Mouse (Mus musculus) brown adipose tissue, adult 24 weeks (tissue): Measurements from ENCODE around the gene Fnbp1l. TPM values are rescaled to one million over a fixed set of nuclear protein-coding genes. Genes with fewer than 3 reads are reported as not detected.
A peak's percentile ranks its signal among the peaks of the same experiment; 100 is the strongest.

Experiments used
- H3K27ac ChIP-seq: fragments of 200-500 bp; replicated peaks from 2 replicates; pipeline ENCODE4 v1.5.1; 2012; ENCODE audit warnings: low read depth, mild to moderate bottlenecking, low read length
- H3K4me1 ChIP-seq: fragments of 200-500 bp; 2 replicates; pipeline ENCODE4 v1.6.1; 2012; ENCODE audit warnings: low read length, mixed read lengths; ENCODE audit not compliant: control insufficient read depth, insufficient read depth, insufficient read length
- H3K4me3 ChIP-seq: fragments of 200-500 bp; 2 replicates; pipeline ENCODE4 v1.5.1; 2012; ENCODE audit warnings: low read depth, mild to moderate bottlenecking, low read length, moderate library complexity; ENCODE audit not compliant: insufficient read depth
- polyA plus RNA-seq: library from polyadenylated mRNA; stranded (reverse); fragments of >200 nt; gene quantifications from 2 replicates; pipeline ENCODE4 v1.2.4, GENCODE M21; 2012; ENCODE audit not compliant: missing spikeins, insufficient read depth, insufficient read length

Fnbp1l gene
- polyA plus RNA-seq, 1 experiment = 9.3 TPM

DNA sequence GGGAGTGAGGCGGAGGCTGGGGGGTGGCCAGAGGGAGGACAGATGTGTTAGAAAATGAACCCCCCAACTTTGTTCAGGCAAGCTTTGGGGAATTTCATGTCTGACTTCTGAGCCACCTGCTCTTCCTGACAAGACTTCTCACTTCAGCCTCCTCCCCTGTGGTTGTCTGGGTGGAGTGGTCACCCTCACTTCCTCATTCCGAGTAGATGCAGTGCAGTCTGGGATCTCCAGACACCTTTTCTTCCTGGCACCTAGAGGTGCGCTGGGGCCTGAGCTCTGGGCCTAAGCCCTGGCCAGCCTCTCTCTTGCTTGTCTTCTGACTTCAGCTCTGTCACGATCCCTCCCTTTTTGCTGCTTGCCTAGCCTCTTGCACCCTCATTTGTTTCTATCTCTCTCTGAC lies 98.6 kb downstream of the Fnbp1l start:
- H3K27ac ChIP-seq = no peak overlapping the region
- no peaks in the 10 kb centered on the region for H3K4me1 ChIP-seq
- no peak overlapping the region for H3K4me3 ChIP-seq

DNA sequence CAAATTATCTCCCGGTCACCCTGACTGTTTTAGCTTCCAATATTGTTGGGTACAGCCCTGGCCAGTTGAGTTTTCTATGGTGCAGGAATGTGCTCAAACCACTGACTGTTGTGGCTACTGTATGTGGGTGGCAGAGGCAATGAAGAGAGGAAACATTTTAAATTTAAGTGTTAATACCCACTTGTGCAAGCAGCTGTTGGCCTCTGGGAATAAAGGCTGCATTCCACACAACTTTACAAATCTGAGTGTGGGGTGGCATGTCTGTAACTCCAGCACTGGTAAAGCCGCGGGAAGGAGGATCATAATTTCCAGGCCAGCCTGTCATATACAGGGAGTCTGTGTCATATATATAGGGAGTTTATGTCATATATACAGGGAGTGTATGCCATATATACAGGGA lies 99.2 kb downstream of the Fnbp1l start:
- Histone ChIP-seq H3K4me3 (no peak overlapping the region), H3K4me1 (no peaks in the 10 kb centered on the region), H3K27ac (no peak overlapping the region)

DNA sequence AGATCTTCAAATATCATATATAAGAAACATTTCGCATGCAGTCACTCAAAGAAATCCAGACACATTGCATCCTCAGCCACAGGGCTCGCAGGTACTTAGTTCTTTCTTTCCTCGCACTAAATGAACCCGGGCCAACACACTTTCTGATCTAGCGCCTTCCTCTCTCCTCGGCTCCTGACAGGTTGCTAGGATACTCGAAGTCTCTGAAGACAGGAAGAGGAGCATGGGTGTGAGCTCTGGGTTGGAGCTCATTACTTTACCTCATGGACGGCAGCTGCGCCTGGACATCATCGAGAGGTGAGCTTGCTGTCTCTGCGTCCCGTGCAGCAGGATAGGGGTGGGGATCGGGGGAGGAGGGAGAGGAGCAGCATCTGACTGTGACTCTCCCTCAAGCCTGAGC lies 100.4 kb downstream of the Fnbp1l start:
- Histone ChIP-seq H3K4me1 (no peaks in the 10 kb centered on the region), H3K27ac (no peak overlapping the region), H3K4me3 (no peak overlapping the region)

DNA sequence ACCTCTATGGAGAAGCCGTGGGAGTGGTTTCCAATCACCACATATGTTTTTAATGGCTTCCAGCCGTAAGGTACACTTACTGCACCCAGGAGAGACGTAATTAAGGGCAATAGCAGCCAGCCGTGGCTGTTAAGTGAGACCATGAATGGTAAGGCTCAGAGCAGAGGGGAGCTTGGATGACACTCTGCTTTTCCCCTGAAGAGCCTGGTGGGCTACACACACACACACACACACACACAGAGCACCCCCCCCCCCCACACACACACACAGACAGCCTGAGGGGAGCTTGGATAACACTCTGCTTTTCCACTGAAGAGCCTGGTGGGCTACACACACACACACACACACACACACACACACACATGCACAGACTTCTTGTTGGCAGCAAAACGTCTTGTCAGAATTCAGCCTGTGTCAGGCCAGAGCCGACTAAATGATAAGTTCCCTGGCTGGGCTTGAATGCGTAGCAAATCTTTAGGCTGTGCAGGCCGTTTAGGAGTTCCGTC lies 101.2 kb downstream of the Fnbp1l start:
- Histone ChIP-seq H3K4me1 (no peaks in the 10 kb centered on the region), H3K27ac (no peak overlapping the region), H3K4me3 (no peak overlapping the region)

DNA sequence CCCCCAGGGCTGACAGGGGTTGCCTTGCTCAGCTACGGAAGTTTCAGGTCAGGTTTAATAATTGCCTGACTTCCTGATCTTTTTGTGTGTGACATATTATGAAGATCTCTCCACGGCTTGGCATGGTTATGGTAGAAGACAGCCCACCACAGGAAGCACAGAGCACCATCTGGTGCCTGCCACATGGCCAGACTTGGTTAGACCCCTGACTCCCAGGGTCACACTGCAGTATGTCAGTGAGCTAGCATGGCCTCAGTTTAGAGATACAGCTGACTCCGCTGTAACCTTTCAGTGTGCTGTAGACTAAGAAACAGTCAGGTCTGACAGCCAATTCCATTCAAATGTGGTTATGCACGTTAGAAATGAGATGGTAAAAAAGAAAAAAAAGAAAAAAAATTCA lies 101.8 kb downstream of the Fnbp1l start:
- Histone ChIP-seq H3K27ac (no peak overlapping the region), H3K4me1 (no peaks in the 10 kb centered on the region), H3K4me3 (no peak overlapping the region)

DNA sequence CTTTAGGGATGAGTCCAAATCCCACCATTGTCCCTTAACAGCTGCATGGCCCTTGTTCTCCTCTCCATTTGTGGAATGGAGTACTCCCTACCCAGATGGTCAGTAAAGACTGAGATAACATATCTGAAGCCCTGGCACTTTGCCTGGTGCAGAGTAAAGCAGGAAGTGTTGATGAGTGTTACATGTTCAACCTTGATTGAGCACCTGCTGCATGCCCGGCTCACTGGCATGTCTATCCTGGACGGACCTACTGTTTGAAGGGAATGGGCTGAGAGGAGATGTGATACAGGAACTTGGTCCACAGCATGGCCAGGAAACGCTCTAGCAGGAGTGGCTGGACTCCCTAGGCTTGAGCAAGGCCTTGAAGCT lies 103.2 kb downstream of the Fnbp1l start:
- no peaks in the 10 kb centered on the region for H3K4me1 ChIP-seq
- H3K4me3 ChIP-seq = no peak overlapping the region
- no peak overlapping the region for H3K27ac ChIP-seq

DNA sequence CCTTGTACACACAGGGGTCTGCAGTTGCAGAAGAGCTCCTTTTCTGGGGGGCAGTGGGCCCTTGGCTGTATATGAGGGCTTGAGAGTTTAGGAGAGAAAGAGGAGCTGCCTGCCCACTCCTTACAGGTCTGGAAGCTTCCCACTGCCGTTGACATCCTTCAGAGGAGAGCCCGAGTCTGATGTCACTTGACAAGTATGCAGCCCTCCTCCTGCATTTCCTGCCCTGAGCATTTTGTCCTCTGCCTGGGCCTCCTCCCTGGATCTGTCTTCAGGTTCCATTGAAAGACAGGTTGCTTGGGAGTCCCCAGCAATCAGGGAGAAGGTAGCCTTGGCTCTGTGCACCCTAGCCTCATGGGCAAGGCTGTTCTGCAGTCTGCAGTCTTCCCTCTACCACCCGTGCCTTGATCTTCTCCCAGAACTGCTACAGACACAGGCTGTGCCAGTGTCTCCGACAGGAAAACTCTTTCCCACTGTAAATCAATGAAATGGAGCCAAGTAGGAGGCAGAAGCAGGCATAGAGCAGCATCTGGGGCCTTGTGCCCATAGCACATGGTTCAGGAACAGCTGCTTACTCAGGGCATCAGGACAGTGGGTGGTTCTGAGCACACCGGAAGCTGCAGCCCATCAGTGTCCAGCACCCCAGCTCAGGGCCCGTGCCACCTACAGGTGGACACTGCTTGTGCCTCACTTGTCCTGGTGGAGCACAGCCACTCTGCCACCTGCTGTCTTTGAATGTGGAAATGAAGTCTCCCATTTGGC lies 103.8 kb downstream of the Fnbp1l start:
- Histone ChIP-seq H3K4me3 (no peak overlapping the region), H3K27ac (no peak overlapping the region), H3K4me1 (no peaks in the 10 kb centered on the region)

DNA sequence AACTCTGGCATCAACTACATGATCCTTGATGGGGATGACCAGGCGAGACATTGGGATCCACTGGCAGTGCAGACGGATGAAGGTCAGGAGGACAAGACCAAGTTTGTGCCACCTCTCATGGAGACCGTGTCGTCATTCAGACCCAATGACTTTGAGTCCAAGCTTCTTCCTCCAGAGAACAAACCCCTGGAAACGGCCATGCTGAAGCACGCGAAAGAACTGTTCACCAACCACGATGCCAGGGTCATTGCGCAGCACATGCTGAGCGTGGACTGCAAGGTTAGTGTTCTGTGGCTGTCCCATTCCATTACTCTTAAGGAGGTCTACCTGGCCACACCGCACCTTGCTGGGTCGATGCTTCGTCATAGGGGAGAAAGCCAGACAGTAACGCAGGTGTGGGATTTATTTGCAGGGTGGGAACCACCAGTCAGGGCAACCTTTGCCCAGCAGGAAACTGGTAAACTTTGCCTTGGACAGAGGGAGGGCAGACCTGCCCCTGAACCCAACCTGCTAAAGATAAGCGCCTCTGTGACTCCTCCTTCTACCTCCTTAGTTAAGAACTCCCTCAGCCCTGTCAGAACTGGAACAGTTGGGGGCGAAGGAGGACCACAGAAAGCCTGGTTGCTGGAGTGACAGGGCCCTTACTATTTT lies 106.7 kb downstream of the Fnbp1l start:
- no peak overlapping the region for H3K4me3 ChIP-seq
- peaks cover 8% of the 10 kb centered on the region; the same call in 1 of the 2 replicates for H3K4me1 ChIP-seq
- H3K27ac ChIP-seq = no peak overlapping the region

DNA sequence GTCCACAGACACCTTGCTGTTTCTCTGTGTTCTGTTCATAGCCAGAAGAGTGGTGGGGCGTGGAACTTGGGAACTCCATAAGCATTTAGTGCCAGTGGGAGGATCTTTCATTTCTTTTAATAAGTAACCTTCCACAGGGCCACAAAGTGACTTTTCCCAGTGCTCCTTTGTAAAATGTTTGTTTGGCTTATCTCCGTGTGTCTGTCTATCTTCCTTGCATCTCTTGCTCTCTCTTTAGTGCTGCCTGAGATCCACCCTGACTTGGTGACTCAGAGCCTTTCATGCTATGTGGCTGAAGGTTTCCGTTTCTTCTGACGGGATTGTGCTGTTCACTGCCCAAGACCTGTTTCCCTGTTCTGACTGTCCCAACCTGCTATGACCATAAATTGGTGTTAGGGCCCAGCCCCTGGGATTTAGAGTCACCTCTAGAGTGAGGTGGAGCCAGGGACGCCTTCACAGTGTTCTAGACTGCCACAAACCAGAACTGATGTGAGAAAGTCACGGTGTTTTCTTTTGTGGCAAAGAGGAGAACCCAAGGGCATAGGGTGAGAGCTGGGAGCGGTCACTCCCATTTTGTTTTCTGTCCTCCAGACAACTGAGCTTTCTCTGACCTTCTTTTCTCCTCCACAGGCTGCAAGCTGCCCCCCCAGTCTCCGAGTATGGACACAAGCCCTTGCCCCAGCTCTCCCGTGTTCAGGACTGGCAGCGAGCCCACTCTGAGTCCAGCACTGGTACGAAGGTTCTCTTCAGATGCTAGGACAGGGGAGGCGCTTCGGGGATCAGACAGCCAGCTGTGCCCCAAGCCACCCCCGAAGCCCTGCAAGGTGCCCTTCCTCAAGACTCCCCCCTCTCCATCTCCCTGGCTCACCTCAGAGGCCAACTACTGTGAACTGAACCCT lies 107.5 kb downstream of the Fnbp1l start:
- peak overlapping the region; percentile 10; the same call in 1 of the 2 replicates for H3K4me3 ChIP-seq
- H3K4me1 ChIP-seq = peaks cover 8% of the 10 kb centered on the region; the same call in 1 of the 2 replicates
- 0 out of 2 replicates have a peak overlapping the region, but pooled peaks have one; percentile 5 for H3K27ac ChIP-seq

DNA sequence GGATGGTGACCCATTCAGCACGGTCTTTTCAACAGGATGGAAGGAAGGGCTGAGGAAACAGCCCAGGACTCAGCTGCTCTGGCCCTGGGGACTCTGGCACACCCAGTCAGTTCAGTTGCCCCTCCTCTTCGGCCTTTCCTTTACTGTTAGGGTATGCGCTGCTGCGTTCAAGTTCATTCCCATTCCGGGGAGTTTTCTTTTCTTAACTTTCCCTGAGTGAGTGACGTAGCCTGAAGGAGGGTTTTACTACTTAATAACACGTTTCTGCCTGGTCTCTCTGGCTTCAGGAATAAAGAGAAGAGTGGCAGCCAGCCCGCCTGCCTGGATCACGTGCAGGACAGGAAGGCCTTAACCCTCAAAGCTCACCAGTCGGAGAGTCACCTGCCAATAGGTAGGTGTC lies 108.6 kb downstream of the Fnbp1l start:
- no peak overlapping the region for H3K4me3 ChIP-seq
- peaks cover 8% of the 10 kb centered on the region; the same call in 1 of the 2 replicates for H3K4me1 ChIP-seq
- peak overlapping the region; percentile 55; the same call in 1 of the 2 replicates for H3K27ac ChIP-seq

DNA sequence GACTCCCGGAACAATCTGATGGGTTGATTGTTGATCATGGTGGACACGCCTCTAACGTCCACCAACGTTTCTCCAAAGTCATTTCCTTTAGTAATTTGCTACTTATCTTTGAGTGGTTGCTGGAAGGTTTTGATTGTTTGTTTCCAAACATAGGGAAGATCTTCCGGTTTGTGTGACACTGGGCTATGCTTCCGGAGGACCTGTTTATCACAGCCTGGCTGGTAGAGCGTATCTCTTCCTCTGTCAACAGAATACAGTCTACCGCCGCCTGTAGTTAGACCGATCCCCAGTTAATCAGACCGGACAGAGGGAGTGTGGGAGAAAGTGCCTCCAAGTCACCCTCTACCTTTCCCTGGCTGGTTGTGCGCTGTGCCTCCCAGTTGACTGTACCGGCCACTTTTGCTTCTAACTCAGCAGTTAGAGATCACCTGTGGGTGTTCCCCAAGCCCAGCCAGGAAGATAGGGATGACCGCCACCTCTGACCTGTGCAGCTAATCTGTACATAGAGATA lies 109.2 kb downstream of the Fnbp1l start:
- Histone ChIP-seq H3K4me3 (no peak overlapping the region), H3K4me1 (peaks cover 8% of the 10 kb centered on the region; the same call in 1 of the 2 replicates), H3K27ac (peak overlapping the region; percentile 80)

DNA sequence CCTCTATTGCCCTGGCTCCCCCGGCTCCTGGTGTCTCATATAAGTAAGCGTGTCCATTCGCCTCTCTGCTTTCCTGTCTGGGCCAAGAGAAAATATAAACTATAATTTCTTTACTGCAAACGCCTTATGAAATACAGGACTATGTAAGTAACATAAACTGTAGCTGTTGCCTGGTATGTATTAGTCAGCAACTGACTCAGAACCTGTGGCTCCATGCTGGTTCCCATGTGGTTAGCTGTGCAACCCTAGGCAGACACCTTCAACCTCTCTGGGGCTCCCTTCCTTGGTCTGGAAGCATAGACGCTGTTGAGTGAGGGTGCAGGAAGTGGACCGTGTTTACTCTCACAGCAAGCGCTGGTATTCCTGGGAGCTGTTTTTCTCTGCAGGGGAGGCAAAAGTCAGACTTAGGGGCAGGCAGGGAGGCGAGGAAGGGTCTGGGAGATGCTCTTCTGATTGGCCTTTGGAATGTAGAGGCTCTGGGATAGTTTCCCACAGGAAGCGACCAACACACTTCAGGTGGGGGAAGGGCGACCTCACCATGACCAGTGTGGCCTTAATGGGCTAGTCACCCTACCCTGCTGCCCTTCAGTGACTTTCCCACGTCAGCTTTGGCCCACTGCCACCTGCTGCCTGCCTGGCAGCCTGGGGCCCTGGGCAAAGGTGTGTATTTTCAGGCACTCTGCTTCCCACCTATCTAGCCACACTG lies 109.8 kb downstream of the Fnbp1l start:
- H3K4me1 ChIP-seq = peaks cover 8% of the 10 kb centered on the region; the same call in 1 of the 2 replicates
- peak overlapping the region; percentile 80 for H3K27ac ChIP-seq
- H3K4me3 ChIP-seq = no peak overlapping the region

DNA sequence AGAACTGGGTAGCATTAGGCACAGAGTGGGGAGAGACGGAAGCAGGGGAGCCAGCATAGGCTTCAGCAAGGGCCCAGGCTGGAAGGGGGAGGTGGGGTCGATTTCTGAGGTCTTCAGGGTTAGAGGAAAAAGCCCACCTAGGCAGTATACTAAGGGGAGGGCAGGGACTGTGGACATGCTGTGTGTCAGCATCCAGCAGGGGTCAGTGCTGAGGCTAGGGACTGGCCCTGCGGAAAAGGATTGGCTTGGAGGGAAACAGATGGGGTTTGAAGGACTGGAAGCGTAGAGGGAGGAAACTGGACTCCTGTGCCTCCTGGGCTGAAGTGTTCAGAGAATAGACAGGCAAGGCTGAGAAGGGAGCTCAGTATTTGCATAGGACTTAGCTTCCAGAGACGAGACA lies 110.4 kb downstream of the Fnbp1l start:
- no peak overlapping the region for H3K4me3 ChIP-seq

DNA sequence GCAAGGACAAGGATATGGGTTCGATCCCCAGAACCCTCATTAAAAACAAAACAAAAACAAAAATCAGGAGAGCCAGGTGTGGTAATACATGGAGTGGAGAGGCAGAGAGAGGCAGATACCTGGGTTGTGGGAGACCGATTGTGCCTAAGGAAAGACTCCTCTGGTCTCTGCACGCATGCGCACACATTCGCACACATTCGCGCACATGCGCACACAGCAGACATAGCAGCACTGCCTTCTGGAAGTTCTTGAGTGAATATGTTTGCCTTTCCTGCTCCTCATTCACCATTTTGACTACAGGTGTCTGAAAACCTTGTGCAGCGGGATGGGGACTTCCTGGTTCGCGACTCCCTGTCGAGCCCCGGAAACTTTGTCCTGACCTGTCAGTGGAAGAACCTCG lies 111.7 kb downstream of the Fnbp1l start:
- Histone ChIP-seq H3K27ac (no peak overlapping the region), H3K4me1 (peaks cover 8% of the 10 kb centered on the region; the same call in 1 of the 2 replicates), H3K4me3 (no peak overlapping the region)

More for the DNA sequence above, 110.4 kb downstream of the Fnbp1l start:
- peaks cover 8% of the 10 kb centered on the region; the same call in 1 of the 2 replicates for H3K4me1 ChIP-seq
- H3K27ac ChIP-seq = no peak overlapping the region; the same call in 1 of the 2 replicates
